Mouse (Mus musculus): ENCODE measurements at regions not wholly inside any gene's neighbourhood (a gene's known extent, or its start where the extent isn't known, plus 50 kb on each side); places are given as distances from the start of the nearest gene placed in this dataset.

GRCm38 (mm10) chr11:40562866-40563265 is 132.1 kb downstream of the Mat2b start:
- TF ChIP-seq POLR2A (IDR thresholded peaks at IDR 0.05; ENCODE audit: extremely low read depth, insufficient read depth, low read length), result no peak
- TF ChIP-seq CTCF (IDR thresholded peaks at IDR 0.05; ENCODE audit: extremely low read depth, insufficient read depth, low read length), result no peak
